Mouse (Mus musculus): ENCODE data around the gene Myo1e. TPM values are rescaled to one million over a fixed set of nuclear protein-coding genes. Genes with fewer than 3 reads are reported as not detected.

Gene Myo1e
- polyA plus RNA-seq, 1 experiment: not detected

DNA sequence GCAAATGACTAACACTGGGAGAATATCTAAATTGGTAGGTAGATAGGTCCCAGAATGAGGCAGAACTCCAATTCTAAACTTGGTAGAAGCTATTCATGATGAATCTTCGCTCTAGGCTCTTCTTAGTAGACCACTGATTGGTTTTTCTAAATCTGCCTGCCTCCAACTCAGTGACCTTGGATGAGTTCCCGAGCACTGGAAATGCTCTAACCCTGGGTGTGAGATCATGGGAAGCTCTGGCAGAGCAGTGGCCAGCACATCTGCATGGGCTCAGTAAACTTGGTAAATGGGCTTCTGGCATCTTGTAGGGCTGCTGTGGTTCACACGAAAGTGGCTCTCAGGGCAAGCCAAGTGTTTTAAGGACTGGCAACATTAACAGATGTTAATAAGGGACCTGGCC lies 199.4 kb downstream of the Myo1e start:
- peak overlapping the region; percentile 53; the same call in 1 of the 2 replicates for H3K27ac ChIP-seq (ENCODE audit: insufficient read depth, low read depth, low read length)
- no peak overlapping the region for H3K4me3 ChIP-seq (ENCODE audit: insufficient read depth, low read depth, low read length)
- WGBS: 46% methylated on average over 3 of the region's 3 CpGs

DNA sequence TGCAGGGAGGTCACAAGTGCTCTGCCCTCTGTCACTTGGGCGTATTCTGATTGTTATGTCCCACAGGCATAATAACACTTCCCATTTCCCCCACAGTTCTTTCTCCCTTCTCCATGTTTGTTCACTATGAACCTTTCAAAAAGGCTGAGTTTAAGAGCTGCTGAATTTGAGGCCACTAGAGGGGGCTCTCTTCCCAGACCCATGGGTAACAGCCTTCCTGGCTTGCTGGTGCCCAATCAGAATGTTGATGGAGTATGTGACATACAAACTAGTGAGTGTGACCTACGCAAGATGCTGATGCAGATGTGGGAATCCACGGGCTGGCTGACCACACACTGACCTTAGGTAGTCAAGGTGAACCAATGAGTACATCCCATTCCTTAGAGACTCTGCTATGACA lies 201.6 kb downstream of the Myo1e start:
- H3K4me3 ChIP-seq (ENCODE audit: insufficient read depth, low read depth, low read length): no peak overlapping the region
- TF ChIP-seq CTCF (IDR thresholded peaks at IDR 0.05; ENCODE audit: insufficient read depth, low read depth, low read length): no peak
- no peak for TF ChIP-seq POLR2A (IDR thresholded peaks at IDR 0.05; ENCODE audit: insufficient read depth, low read depth, low read length)
- 94% methylated on average over 3 of the region's 3 CpGs for WGBS
- peaks cover 15% of the 10 kb centered on the region for H3K4me1 ChIP-seq (ENCODE audit: control insufficient read depth, insufficient read depth, low read length)
- H3K27ac ChIP-seq (ENCODE audit: insufficient read depth, low read depth, low read length): no peak overlapping the region

More for the DNA sequence above, 199.4 kb downstream of the Myo1e start:
- TF ChIP-seq CTCF (IDR thresholded peaks at IDR 0.05; ENCODE audit: insufficient read depth, low read depth, low read length): no peak
- no peak for TF ChIP-seq POLR2A (IDR thresholded peaks at IDR 0.05; ENCODE audit: insufficient read depth, low read depth, low read length)
- peaks cover 15% of the 10 kb centered on the region for H3K4me1 ChIP-seq (ENCODE audit: control insufficient read depth, insufficient read depth, low read length)

DNA sequence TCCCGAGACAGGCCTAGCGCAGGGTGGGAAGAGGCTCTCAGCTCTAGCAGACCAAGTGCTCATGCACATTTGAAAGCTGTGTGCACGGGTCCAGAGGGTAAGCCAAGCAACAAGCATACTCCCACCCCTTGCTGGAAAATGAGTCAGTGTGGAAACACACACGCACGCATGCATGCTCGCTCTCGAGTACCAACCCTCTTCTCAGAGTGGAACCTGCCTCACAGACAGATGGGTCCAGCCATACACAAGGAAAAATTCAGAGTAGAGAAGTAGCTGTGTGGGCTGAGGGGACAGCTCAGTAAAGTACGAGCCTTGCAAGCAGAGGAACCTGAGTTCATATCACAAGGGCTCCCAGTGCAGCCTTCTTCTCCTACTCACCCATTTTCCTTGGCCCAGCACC lies 202.6 kb downstream of the Myo1e start:
- 73% methylated on average over 8 of the region's 8 CpGs for WGBS
- H3K27ac ChIP-seq (ENCODE audit: insufficient read depth, low read depth, low read length): no peak overlapping the region
- peaks cover 12% of the 10 kb centered on the region for H3K4me1 ChIP-seq (ENCODE audit: control insufficient read depth, insufficient read depth, low read length)
- no peak overlapping the region for H3K4me3 ChIP-seq (ENCODE audit: insufficient read depth, low read depth, low read length)
- TF ChIP-seq POLR2A (IDR thresholded peaks at IDR 0.05; ENCODE audit: insufficient read depth, low read depth, low read length) (no peak), CTCF (IDR thresholded peaks at IDR 0.05; ENCODE audit: insufficient read depth, low read depth, low read length) (no peak)

DNA sequence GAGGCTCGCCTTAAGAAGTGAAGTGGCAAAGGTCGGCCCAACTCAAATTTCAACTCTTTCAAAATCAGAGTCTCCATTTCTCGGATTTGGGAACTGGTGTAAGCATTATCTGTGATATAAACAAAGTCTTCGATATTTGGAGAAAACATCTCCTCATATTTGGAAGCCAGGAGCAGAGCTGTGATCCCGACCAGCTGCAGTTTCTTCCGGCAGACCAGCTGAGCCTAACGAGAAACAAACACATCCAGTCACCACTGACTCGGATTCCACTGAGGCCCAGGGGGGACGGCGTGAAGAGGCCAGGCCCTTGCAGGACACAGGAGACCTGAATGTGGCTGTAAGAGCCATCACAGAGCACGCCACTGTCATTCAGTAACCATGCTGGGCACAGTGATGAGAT lies 203.5 kb downstream of the Myo1e start:
- Histone ChIP-seq H3K4me1 (ENCODE audit: control insufficient read depth, insufficient read depth, low read length) (peaks cover 9% of the 10 kb centered on the region), H3K27ac (ENCODE audit: insufficient read depth, low read depth, low read length) (no peak overlapping the region), H3K4me3 (ENCODE audit: insufficient read depth, low read depth, low read length) (no peak overlapping the region)
- TF ChIP-seq CTCF (IDR thresholded peaks at IDR 0.05; ENCODE audit: insufficient read depth, low read depth, low read length) (no peak), POLR2A (IDR thresholded peaks at IDR 0.05; ENCODE audit: insufficient read depth, low read depth, low read length) (no peak)
- 87% methylated on average over 11 of the region's 11 CpGs for WGBS

DNA sequence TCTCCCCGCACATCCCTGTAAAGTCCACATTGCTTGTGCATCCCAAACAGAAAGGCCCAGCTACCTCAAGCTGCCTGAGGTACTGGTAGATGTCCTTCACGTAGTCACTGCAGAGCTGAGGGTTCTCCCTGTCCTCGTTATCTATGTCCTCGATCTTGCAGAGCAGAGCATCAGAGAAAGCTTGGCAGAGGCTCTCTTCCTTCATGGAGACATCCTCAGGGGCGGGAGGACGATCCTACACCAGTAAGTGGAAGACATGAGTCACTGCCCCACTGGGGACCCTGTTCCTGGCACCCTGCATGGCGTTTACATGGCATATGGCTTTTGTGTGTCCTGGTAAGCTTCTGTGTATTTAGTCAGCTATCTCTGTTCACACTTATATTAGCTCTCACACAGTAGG lies 205.9 kb downstream of the Myo1e start:
- peaks cover 2% of the 10 kb centered on the region; the same call in 1 of the 2 replicates for H3K4me1 ChIP-seq (ENCODE audit: control insufficient read depth, insufficient read depth, low read length)
- 73% methylated on average over 7 of the region's 7 CpGs for WGBS
- no peak overlapping the region for H3K27ac ChIP-seq (ENCODE audit: insufficient read depth, low read depth, low read length)
- no peak for TF ChIP-seq POLR2A (IDR thresholded peaks at IDR 0.05; ENCODE audit: insufficient read depth, low read depth, low read length)
- TF ChIP-seq CTCF (IDR thresholded peaks at IDR 0.05; ENCODE audit: insufficient read depth, low read depth, low read length): no peak
- H3K4me3 ChIP-seq (ENCODE audit: insufficient read depth, low read depth, low read length): no peak overlapping the region

DNA sequence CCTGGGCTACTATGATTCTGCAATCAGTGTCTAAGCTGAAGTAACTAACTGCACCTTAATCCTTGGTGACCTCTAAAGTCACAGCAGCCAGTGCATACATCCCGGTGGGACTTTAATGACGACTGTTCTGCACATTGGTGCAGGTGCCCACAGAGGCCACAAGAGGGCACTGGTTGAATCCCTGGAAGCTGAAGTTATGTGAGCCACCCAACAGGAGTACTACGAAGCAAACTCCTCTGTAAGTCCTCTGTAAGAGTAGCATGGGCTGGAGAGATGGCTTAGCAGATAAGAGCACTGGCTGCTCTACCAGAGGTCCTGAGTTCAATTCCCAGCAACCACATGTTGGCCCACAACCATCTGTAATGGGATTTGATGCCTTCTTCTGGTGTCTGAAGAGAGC lies 209.3 kb downstream of the Myo1e start:
- no peak for TF ChIP-seq POLR2A (IDR thresholded peaks at IDR 0.05; ENCODE audit: insufficient read depth, low read depth, low read length)
- no peak for TF ChIP-seq CTCF (IDR thresholded peaks at IDR 0.05; ENCODE audit: insufficient read depth, low read depth, low read length)
- WGBS: 80% methylated on average over 3 of the region's 3 CpGs

DNA sequence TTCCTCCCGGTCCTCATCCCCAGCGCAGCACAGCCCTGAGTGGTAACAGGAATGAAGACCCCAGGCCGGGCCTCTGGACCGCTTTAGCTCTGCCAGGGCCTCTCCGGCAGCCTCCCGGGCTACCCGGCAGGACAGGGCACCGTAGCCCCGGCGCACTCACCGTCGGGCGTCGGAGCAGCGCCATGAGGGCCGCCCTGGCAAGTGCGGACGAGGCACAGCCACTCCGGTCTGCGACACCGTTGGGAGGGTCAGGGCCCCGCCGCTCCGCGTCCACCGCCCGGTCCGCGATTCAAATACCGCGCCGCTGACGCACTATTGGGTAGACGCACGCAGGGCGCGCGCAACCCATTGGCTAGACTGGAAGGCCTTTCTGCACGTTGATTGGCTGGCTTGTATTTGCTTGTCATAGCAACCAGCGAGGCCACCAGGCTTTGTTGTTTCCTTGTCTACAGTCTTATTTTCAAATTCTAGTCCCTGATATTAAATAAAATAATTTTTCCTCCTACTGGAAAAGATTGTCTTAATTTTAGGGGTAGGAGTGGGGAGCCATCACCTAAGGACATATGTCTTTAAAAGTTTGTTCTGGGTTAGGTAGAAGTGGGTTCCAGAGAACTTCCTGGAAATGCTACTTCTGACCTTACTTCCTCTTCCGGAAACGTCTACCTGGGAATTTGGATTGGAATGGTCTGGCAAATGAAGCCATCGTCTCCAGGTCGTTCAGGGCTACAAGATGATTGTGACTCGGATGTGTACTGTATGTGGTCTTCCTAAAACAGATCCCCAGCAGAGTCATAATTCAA lies 214.3 kb downstream of the Myo1e start, which contains the start of gene Ccnb2:
Gene Ccnb2 (minus strand): TSS at position 291 of the 800 bp plus-strand sequence.
- H3K4me3 ChIP-seq (ENCODE audit: insufficient read depth, low read depth, low read length): peak within 1 kb of the TSS; percentile 35
- 4% methylated on average over 45 of the region's 45 CpGs for WGBS
- peaks cover 4% of the 10 kb centered on the region for H3K4me1 ChIP-seq (ENCODE audit: control insufficient read depth, insufficient read depth, low read length)
- H3K27ac ChIP-seq (ENCODE audit: insufficient read depth, low read depth, low read length): no peak within 1 kb of the TSS
- TF ChIP-seq POLR2A (IDR thresholded peaks at IDR 0.05; ENCODE audit: insufficient read depth, low read depth, low read length) (no peak), CTCF (IDR thresholded peaks at IDR 0.05; ENCODE audit: insufficient read depth, low read depth, low read length) (no peak)

More for the DNA sequence above, 209.3 kb downstream of the Myo1e start:
- H3K4me1 ChIP-seq (ENCODE audit: control insufficient read depth, insufficient read depth, low read length): peaks cover 4% of the 10 kb centered on the region
- H3K4me3 ChIP-seq (ENCODE audit: insufficient read depth, low read depth, low read length): no peak overlapping the region
- no peak overlapping the region for H3K27ac ChIP-seq (ENCODE audit: insufficient read depth, low read depth, low read length)

DNA sequence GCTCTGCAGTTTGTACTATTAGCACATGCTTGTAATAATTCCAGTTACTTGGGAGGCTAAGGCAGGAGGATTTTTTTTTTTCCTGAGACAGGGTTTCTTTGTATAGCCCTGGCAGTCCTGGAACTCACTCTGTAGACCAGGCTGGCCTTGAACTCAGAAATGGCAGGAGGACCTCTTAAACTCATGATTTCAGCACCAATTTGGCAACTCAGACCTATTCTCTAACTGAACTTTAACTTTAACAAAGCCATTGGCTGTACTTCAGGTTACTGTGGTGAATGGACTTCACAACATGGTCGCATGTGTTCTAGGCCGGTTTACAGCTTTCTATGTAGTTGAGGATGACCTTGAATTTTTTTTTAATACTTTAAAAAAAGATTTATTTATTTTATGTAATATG lies 215.5 kb downstream of the Myo1e start:
- Histone ChIP-seq H3K4me1 (ENCODE audit: control insufficient read depth, insufficient read depth, low read length) (peaks cover 4% of the 10 kb centered on the region), H3K4me3 (ENCODE audit: insufficient read depth, low read depth, low read length) (no peak overlapping the region), H3K27ac (ENCODE audit: insufficient read depth, low read depth, low read length) (no peak overlapping the region)
- 89% methylated on average over 2 of the region's 2 CpGs for WGBS
- TF ChIP-seq CTCF (IDR thresholded peaks at IDR 0.05; ENCODE audit: insufficient read depth, low read depth, low read length) (no peak), POLR2A (IDR thresholded peaks at IDR 0.05; ENCODE audit: insufficient read depth, low read depth, low read length) (no peak)

DNA sequence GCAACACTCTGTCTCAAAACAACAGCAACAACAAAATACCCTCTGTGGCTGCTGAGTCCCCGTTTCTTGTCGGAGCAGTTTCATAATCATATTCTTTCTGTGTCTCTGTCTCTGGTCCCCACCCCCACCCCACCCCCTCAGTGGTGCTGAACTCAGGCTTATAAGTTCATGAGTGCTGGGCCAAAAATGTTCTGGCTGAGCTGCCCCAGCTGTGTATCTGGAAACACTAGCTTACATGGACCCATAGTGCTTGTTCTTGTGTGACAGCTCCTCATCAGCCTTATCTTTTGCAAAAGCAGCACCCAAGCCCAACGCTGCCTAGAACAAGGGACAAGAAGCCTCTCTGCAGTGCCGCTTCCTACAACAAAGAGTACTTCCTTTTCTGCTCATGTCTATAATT lies 232.8 kb downstream of the Myo1e start:
- TF ChIP-seq CTCF (IDR thresholded peaks at IDR 0.05; ENCODE audit: insufficient read depth, low read depth, low read length) (no peak), POLR2A (IDR thresholded peaks at IDR 0.05; ENCODE audit: insufficient read depth, low read depth, low read length) (no peak)
- Histone ChIP-seq H3K4me3 (ENCODE audit: insufficient read depth, low read depth, low read length) (no peak overlapping the region), H3K27ac (ENCODE audit: insufficient read depth, low read depth, low read length) (no peak overlapping the region), H3K4me1 (ENCODE audit: control insufficient read depth, insufficient read depth, low read length) (peaks cover 3% of the 10 kb centered on the region; the same call in 1 of the 2 replicates)
- WGBS: 81% methylated on average over 4 of the region's 4 CpGs
